Mouse (Mus musculus): ENCODE measurements around the gene Ascl3. TPM values are rescaled to one million over a fixed set of nuclear protein-coding genes. Genes with fewer than 3 reads are reported as not detected.
A peak's percentile ranks its signal among the peaks of the same experiment; 100 is the strongest.

Ascl3 gene
- polyA plus RNA-seq, 1 experiment from 2014 or later: not detected

- no peaks in the 10 kb centered on the region for H3K27me3 ChIP-seq (replicated peaks; ENCODE audit: control insufficient read depth, insufficient read depth, low read length)
- WGBS: 0% methylated on average over 20 of the region's 74 CpGs
Observed at GRCm38 (mm10) chr7:109752008-109752925, 20.7 kb upstream of the Ascl3 start, which contains the start of gene Tmem9b. Tmem9b (minus strand) TSS chr7:109752875.

DNA sequence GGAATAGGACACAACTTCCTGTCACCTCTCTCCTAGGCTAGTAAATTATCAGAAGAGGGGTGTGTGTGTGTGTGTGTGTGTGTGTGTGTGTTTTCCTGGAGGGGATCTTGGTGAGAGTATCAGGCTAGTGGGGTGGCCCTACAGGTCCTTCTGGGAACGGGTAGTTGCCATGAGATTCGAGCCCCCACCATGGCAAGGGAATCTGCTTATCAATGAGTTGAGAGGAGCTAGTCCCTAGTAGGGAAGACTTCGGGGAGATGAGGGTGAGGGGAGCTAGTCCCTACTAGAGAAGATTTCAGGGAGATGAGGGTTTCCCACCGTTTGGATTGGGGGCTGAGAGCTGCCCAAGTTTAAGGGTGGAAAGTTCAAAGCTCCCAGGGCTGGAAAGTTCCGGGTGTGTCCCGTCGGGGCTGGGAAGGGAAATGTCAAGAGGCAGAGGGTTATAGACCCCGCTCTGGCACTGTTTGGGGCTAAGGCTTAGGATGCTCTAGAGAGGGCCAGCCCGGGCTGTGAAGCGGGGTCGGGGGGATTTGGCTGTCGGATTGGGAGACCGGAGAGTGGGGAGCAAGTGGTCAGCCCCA is 20.0 kb upstream of the Ascl3 start:
- peak overlapping the region; percentile 83 for H3K27ac ChIP-seq (replicated peaks; ENCODE audit: low read depth, low read length)

More at GRCm38 (mm10) chr7:109752008-109752925, 20.7 kb upstream of the Ascl3 start, which contains the start of gene Tmem9b:
- DNase-seq (ENCODE audit: low spot score) (peak; percentile 86), ATAC-seq (ENCODE audit: low read depth) (peak; percentile 91)
- H3K9ac ChIP-seq (ENCODE audit: low read depth, low read length): peak within 1 kb of the TSS; percentile 80
- H3K4me1 ChIP-seq (ENCODE audit: control insufficient read depth, insufficient read depth, low read length): peaks cover 16% of the 10 kb centered on the region
- H3K4me2 ChIP-seq (ENCODE audit: low read depth, low read length): peak within 1 kb of the TSS; percentile 67
- no peaks in the 10 kb centered on the region for H3K36me3 ChIP-seq (ENCODE audit: control insufficient read depth, insufficient read depth, low read length)
- H3K9me3 ChIP-seq (ENCODE audit: control insufficient read depth, low read length): no peaks in the 10 kb centered on the region
- H3K27ac ChIP-seq (replicated peaks; ENCODE audit: low read depth, low read length): peak within 1 kb of the TSS; percentile 83
- peak within 1 kb of the TSS; percentile 69 for H3K4me3 ChIP-seq (ENCODE audit: low read depth, low read length)

GRCm38 (mm10) chr7:109747747-109748146 is 16.2 kb upstream of the Ascl3 start:
- no peak for ATAC-seq (ENCODE audit: low read depth)
- whole genome bisulfite sequencing: 44% methylated on average over 1 of the region's 1 CpGs
- H3K4me1 ChIP-seq (ENCODE audit: control insufficient read depth, insufficient read depth, low read length): peaks cover 4% of the 10 kb centered on the region; the same call in 1 of the 2 replicates
- H3K9me3 ChIP-seq (ENCODE audit: control insufficient read depth, low read length): no peaks in the 10 kb centered on the region
- H3K36me3 ChIP-seq (ENCODE audit: control insufficient read depth, insufficient read depth, low read length): peaks cover 32% of the 10 kb centered on the region
- no peak overlapping the region for H3K4me2 ChIP-seq (ENCODE audit: low read depth, low read length)
- no peaks in the 10 kb centered on the region for H3K27me3 ChIP-seq (replicated peaks; ENCODE audit: control insufficient read depth, insufficient read depth, low read length)
- no peak overlapping the region for H3K27ac ChIP-seq (replicated peaks; ENCODE audit: low read depth, low read length)
- no peak for DNase-seq (ENCODE audit: low spot score)
- no peak overlapping the region for H3K9ac ChIP-seq (ENCODE audit: low read depth, low read length)
- no peak overlapping the region for H3K4me3 ChIP-seq (ENCODE audit: low read depth, low read length)

More for the DNA sequence above, 20.0 kb upstream of the Ascl3 start:
- Histone ChIP-seq H3K27me3 (replicated peaks; ENCODE audit: control insufficient read depth, insufficient read depth, low read length) (no peaks in the 10 kb centered on the region), H3K4me3 (ENCODE audit: low read depth, low read length) (peak overlapping the region; percentile 69), H3K4me2 (ENCODE audit: low read depth, low read length) (peak overlapping the region; percentile 67), H3K4me1 (ENCODE audit: control insufficient read depth, insufficient read depth, low read length) (peaks cover 16% of the 10 kb centered on the region), H3K9me3 (ENCODE audit: control insufficient read depth, low read length) (no peaks in the 10 kb centered on the region), H3K36me3 (ENCODE audit: control insufficient read depth, insufficient read depth, low read length) (peaks cover 4% of the 10 kb centered on the region; the same call in 1 of the 2 replicates), H3K9ac (ENCODE audit: low read depth, low read length) (peak overlapping the region; percentile 80)
- 3% methylated on average over 13 of the region's 13 CpGs for WGBS
- DNase-seq (ENCODE audit: low spot score): no peak
- ATAC-seq (ENCODE audit: low read depth): no peak

- H3K9ac ChIP-seq (ENCODE audit: low read depth, low read length): no peak overlapping the region
- DNase-seq (ENCODE audit: low spot score): no peak
- peaks cover 60% of the 10 kb centered on the region for H3K36me3 ChIP-seq (ENCODE audit: control insufficient read depth, insufficient read depth, low read length)
- no peaks in the 10 kb centered on the region for H3K27me3 ChIP-seq (replicated peaks; ENCODE audit: control insufficient read depth, insufficient read depth, low read length)
- H3K4me3 ChIP-seq (ENCODE audit: low read depth, low read length): no peak overlapping the region
- H3K27ac ChIP-seq (replicated peaks; ENCODE audit: low read depth, low read length): no peak overlapping the region
- ATAC-seq (ENCODE audit: low read depth): no peak
- WGBS: 88% methylated on average over 4 of the region's 4 CpGs
- no peak overlapping the region for H3K4me2 ChIP-seq (ENCODE audit: low read depth, low read length)
- no peaks in the 10 kb centered on the region for H3K9me3 ChIP-seq (ENCODE audit: control insufficient read depth, low read length)
- no peaks in the 10 kb centered on the region for H3K4me1 ChIP-seq (ENCODE audit: control insufficient read depth, insufficient read depth, low read length)
Observed at GRCm38 (mm10) chr7:109741703-109742102, 10.2 kb upstream of the Ascl3 start.

DNA sequence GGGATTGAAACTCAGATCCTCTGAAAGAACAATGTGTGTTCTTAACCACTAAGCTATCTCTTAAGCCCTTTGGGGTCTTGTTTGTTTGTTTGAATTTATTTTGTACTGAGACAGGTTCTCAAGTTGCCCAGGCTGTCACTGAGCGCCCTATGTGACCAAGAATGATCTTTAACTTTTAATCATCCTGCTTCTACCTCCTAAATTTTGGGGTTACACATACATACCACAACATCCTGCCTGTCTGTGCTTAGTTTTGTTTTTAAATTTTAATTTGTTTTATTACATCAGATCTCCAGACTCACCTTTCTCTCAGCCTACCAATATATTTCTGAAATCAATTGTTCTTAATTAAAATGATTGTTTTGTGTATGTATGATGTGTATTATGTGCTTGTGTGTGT is 9.5 kb upstream of the Ascl3 start:
- H3K4me3 ChIP-seq (ENCODE audit: low read depth, low read length): no peak overlapping the region
- peaks cover 60% of the 10 kb centered on the region for H3K36me3 ChIP-seq (ENCODE audit: control insufficient read depth, insufficient read depth, low read length)
- DNase-seq (ENCODE audit: low spot score): no peak
- ATAC-seq (ENCODE audit: low read depth): no peak
- no peaks in the 10 kb centered on the region for H3K27me3 ChIP-seq (replicated peaks; ENCODE audit: control insufficient read depth, insufficient read depth, low read length)
- H3K9me3 ChIP-seq (ENCODE audit: control insufficient read depth, low read length): no peaks in the 10 kb centered on the region
- no peaks in the 10 kb centered on the region for H3K4me1 ChIP-seq (ENCODE audit: control insufficient read depth, insufficient read depth, low read length)
- no peak overlapping the region for H3K4me2 ChIP-seq (ENCODE audit: low read depth, low read length)
- H3K27ac ChIP-seq (replicated peaks; ENCODE audit: low read depth, low read length): no peak overlapping the region; the same call in 1 of the 2 replicates
- WGBS: 86% methylated on average over 1 of the region's 1 CpGs
- no peak overlapping the region for H3K9ac ChIP-seq (ENCODE audit: low read depth, low read length)

- no peaks in the 10 kb centered on the region for H3K9me3 ChIP-seq (ENCODE audit: control insufficient read depth, low read length)
- ATAC-seq (ENCODE audit: low read depth): peak; percentile 76; the same call in 1 of the 2 replicates
Observed at GRCm38 (mm10) chr7:109739822-109740370, 8.4 kb upstream of the Ascl3 start.

GRCm38 (mm10) chr7:109734806-109735205 is 3.3 kb upstream of the Ascl3 start:
- no peak overlapping the region for H3K9ac ChIP-seq (ENCODE audit: low read depth, low read length)
- ATAC-seq (ENCODE audit: low read depth): no peak
- 84% methylated on average over 4 of the region's 4 CpGs for WGBS
- peaks cover 12% of the 10 kb centered on the region; the same call in 1 of the 2 replicates for H3K4me1 ChIP-seq (ENCODE audit: control insufficient read depth, insufficient read depth, low read length)
- H3K36me3 ChIP-seq (ENCODE audit: control insufficient read depth, insufficient read depth, low read length): peaks cover 29% of the 10 kb centered on the region
- H3K4me2 ChIP-seq (ENCODE audit: low read depth, low read length): no peak overlapping the region
- H3K4me3 ChIP-seq (ENCODE audit: low read depth, low read length): no peak overlapping the region
- H3K27me3 ChIP-seq (replicated peaks; ENCODE audit: control insufficient read depth, insufficient read depth, low read length): no peaks in the 10 kb centered on the region
- DNase-seq (ENCODE audit: low spot score): no peak
- H3K9me3 ChIP-seq (ENCODE audit: control insufficient read depth, low read length): no peaks in the 10 kb centered on the region
- no peak overlapping the region for H3K27ac ChIP-seq (replicated peaks; ENCODE audit: low read depth, low read length)

More at GRCm38 (mm10) chr7:109739822-109740370, 8.4 kb upstream of the Ascl3 start:
- H3K4me2 ChIP-seq (ENCODE audit: low read depth, low read length): no peak overlapping the region
- H3K9ac ChIP-seq (ENCODE audit: low read depth, low read length): no peak overlapping the region
- 77% methylated on average over 5 of the region's 5 CpGs for WGBS
- H3K4me3 ChIP-seq (ENCODE audit: low read depth, low read length): no peak overlapping the region
- peaks cover 56% of the 10 kb centered on the region for H3K36me3 ChIP-seq (ENCODE audit: control insufficient read depth, insufficient read depth, low read length)
- no peaks in the 10 kb centered on the region for H3K27me3 ChIP-seq (replicated peaks; ENCODE audit: control insufficient read depth, insufficient read depth, low read length)
- peak; percentile 75 for DNase-seq (ENCODE audit: low spot score)
- H3K4me1 ChIP-seq (ENCODE audit: control insufficient read depth, insufficient read depth, low read length): no peaks in the 10 kb centered on the region
- 0 out of 2 replicates have a peak overlapping the region, but pooled peaks have one; percentile 44 for H3K27ac ChIP-seq (replicated peaks; ENCODE audit: low read depth, low read length)

DNA sequence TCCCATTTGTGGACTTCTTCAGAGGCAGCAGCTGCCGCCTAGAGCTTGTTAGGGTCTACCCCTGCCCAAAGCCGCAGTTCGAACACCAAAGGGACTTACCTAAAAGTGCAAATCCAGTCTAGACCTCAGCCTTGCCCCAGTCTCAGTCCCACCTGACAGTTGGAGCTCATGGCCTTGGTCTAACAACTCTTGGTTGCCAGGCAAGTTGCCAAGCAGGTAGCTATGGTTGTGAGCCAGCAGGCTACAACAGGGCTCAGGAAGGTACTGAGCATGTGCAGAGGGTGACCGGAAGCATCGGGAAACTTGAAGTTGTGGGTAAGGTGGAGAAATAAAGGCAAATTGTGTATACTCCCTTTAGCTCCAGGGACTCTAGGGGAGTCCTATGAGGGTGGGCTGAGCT is 7.8 kb downstream of the Ascl3 start, which contains the start of gene BC051019:
Gene BC051019 (minus strand): TSS at position 154 of the 400 bp plus-strand sequence.
- H3K4me3 ChIP-seq (ENCODE audit: low read depth, low read length): no peak within 1 kb of the TSS
- no peak within 1 kb of the TSS for H3K27ac ChIP-seq (replicated peaks; ENCODE audit: low read depth, low read length)
- H3K27me3 ChIP-seq (replicated peaks; ENCODE audit: control insufficient read depth, insufficient read depth, low read length): no peaks in the 10 kb centered on the region
- 0 out of 2 replicates have a peak, but pooled peaks cover 4% of the 10 kb centered on the region for H3K9me3 ChIP-seq (ENCODE audit: control insufficient read depth, low read length)
- no peak within 1 kb of the TSS for H3K9ac ChIP-seq (ENCODE audit: low read depth, low read length)
- ATAC-seq (ENCODE audit: low read depth): no peak
- no peak within 1 kb of the TSS for H3K4me2 ChIP-seq (ENCODE audit: low read depth, low read length)
- H3K4me1 ChIP-seq (ENCODE audit: control insufficient read depth, insufficient read depth, low read length): no peaks in the 10 kb centered on the region
- WGBS: 87% methylated on average over 5 of the region's 5 CpGs
- DNase-seq (ENCODE audit: low spot score): no peak
- H3K36me3 ChIP-seq (ENCODE audit: control insufficient read depth, insufficient read depth, low read length): no peaks in the 10 kb centered on the region

Measured in embryonic facial prominence, embryonic 14.5 days (tissue).